Mouse (Mus musculus): ENCODE measurements around the gene Gfm2. TPM values are rescaled to one million over a fixed set of nuclear protein-coding genes. Genes with fewer than 3 reads are reported as not detected.
A peak's percentile ranks its signal among the peaks of the same experiment; 100 is the strongest.
"Not testable (repeated sequence)": the region's sequence is repeated elsewhere in the genome, so short reads cannot be mapped to it uniquely, and the experiment has no call there.

Gfm2 gene
- polyA plus RNA-seq, 1 experiment from 2014 or later, result 16.8 TPM

DNA sequence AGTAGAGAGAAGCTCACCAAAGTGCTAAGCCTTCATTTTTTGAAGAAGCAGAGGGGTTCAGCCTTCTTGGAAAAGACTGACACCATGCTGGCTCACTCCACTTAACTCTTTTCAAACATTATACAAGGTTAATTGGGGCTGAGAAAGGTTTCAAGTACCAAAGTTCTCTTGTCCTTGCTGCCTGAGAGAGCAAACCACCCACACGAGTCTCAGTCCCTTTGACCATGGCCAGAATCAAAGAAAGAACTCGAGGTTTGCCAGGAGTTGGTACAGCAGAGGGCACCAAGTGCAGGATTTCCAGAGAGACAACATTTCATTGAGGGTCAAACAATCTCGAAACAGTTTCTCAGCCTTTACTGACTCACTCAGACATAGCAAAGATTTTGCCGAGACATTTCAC, 28.7 kb upstream of the Gfm2 start:
- no peaks in the 10 kb centered on the region for H3K27me3 ChIP-seq (replicated peaks; ENCODE audit: control insufficient read depth, insufficient read depth, low read length)
- H3K27ac ChIP-seq (ENCODE audit: low read depth, low read length), result no peak overlapping the region
- no peaks in the 10 kb centered on the region for H3K9me3 ChIP-seq (ENCODE audit: control insufficient read depth)
- no peak overlapping the region for H3K9ac ChIP-seq (ENCODE audit: low read depth, low read length)
- no peak for ATAC-seq
- no peaks in the 10 kb centered on the region for H3K4me1 ChIP-seq (replicated peaks; ENCODE audit: control insufficient read depth, insufficient read depth, low read length)
- H3K4me3 ChIP-seq (ENCODE audit: low read depth, low read length), result no peak overlapping the region
- 86% methylated on average over 4 of the region's 4 CpGs for WGBS
- H3K36me3 ChIP-seq (ENCODE audit: control insufficient read depth, insufficient read depth), result no peaks in the 10 kb centered on the region
- no peak for TF ChIP-seq CTCF (IDR thresholded peaks at IDR 0.05; ENCODE audit: low read depth)
- H3K4me2 ChIP-seq (replicated peaks; ENCODE audit: low read depth), result no peak overlapping the region

DNA sequence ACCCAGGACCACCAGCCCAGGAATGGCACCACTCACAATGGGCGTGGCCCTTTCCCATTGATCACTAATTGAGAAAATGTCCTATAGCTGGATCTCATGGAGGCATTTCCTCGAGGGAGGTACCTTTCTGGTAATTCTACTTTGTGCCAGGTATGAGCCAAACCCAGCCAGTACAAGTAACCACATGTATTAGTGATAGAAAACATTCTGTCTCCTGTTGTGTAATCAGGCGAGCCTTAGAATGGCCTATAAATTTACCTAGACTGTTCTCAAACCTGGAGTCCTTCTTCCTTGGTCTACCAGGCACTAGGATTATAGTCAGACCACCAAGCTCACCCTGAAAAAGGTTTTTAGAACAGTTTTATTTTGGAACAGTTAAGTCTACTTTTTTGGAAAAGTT, 16.4 kb upstream of the Gfm2 start:
- H3K4me3 ChIP-seq (ENCODE audit: low read depth, low read length), result no peak overlapping the region
- H3K9me3 ChIP-seq (ENCODE audit: control insufficient read depth), result no peaks in the 10 kb centered on the region
- ATAC-seq, result no peak
- H3K27me3 ChIP-seq (replicated peaks; ENCODE audit: control insufficient read depth, insufficient read depth, low read length), result no peaks in the 10 kb centered on the region
- no peaks in the 10 kb centered on the region for H3K4me1 ChIP-seq (replicated peaks; ENCODE audit: control insufficient read depth, insufficient read depth, low read length)
- no peak overlapping the region for H3K4me2 ChIP-seq (replicated peaks; ENCODE audit: low read depth)
- 74% methylated on average over 3 of the region's 3 CpGs for WGBS
- no peaks in the 10 kb centered on the region for H3K36me3 ChIP-seq (ENCODE audit: control insufficient read depth, insufficient read depth)
- no peak for TF ChIP-seq CTCF (IDR thresholded peaks at IDR 0.05; ENCODE audit: low read depth)
- no peak overlapping the region for H3K9ac ChIP-seq (ENCODE audit: low read depth, low read length)
- H3K27ac ChIP-seq (ENCODE audit: low read depth, low read length), result no peak overlapping the region

DNA sequence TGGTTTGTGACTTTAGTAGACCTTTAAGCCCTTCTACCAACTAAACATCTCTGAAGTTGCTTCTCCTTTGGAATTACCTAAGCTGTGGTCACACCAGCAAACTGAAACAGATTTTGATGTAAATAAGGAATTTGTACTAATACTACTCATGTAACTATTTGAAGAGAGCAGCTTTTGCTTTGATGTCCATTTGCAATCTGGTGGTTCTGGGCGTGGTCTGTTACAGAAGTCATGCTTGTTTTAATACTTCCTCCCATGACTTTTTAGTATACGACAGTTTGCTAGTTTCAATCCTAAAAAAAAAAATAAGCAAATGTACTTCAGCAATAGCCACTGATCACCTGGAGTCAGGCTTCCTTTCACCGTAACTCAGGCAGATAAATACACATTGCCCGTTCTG, 8.1 kb upstream of the Gfm2 start:
- not testable (repeated sequence) for H3K4me3 ChIP-seq (ENCODE audit: low read depth, low read length); H3K27ac ChIP-seq (ENCODE audit: low read depth, low read length); H3K27me3 ChIP-seq (replicated peaks; ENCODE audit: control insufficient read depth, insufficient read depth, low read length); ATAC-seq; H3K4me2 ChIP-seq (replicated peaks; ENCODE audit: low read depth); H3K9ac ChIP-seq (ENCODE audit: low read depth, low read length); H3K9me3 ChIP-seq (ENCODE audit: control insufficient read depth); H3K4me1 ChIP-seq (replicated peaks; ENCODE audit: control insufficient read depth, insufficient read depth, low read length)
- peaks cover 16% of the 10 kb centered on the region for H3K36me3 ChIP-seq (ENCODE audit: control insufficient read depth, insufficient read depth)
- 82% methylated on average over 2 of the region's 4 CpGs for whole genome bisulfite sequencing

DNA sequence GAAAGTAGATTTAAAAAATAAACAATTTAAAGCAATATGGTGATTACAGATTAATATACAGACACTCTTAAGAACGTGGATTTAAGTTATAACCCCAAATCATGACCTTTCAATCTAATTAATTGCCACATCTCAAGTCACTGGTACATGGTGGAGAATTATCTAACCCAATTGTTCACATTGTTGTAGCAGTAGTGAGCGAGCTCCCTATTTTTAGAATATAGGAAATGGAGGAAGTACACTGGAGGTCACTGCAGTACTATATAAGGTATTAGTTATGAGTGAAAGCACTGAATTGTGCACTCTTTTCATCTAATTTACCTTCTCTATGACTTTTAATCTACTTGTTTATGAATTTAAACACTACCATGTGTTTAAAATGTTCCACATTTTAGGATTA, 7.3 kb upstream of the Gfm2 start:
- H3K27ac ChIP-seq (ENCODE audit: low read depth, low read length); H3K4me1 ChIP-seq (replicated peaks; ENCODE audit: control insufficient read depth, insufficient read depth, low read length); H3K27me3 ChIP-seq (replicated peaks; ENCODE audit: control insufficient read depth, insufficient read depth, low read length); H3K9ac ChIP-seq (ENCODE audit: low read depth, low read length); H3K4me2 ChIP-seq (replicated peaks; ENCODE audit: low read depth); ATAC-seq; H3K9me3 ChIP-seq (ENCODE audit: control insufficient read depth); H3K4me3 ChIP-seq (ENCODE audit: low read depth, low read length): not testable (repeated sequence)
- peaks cover 23% of the 10 kb centered on the region for H3K36me3 ChIP-seq (ENCODE audit: control insufficient read depth, insufficient read depth)
- WGBS, result no CpG with 5 or more reads among the region's 2 CpGs

DNA sequence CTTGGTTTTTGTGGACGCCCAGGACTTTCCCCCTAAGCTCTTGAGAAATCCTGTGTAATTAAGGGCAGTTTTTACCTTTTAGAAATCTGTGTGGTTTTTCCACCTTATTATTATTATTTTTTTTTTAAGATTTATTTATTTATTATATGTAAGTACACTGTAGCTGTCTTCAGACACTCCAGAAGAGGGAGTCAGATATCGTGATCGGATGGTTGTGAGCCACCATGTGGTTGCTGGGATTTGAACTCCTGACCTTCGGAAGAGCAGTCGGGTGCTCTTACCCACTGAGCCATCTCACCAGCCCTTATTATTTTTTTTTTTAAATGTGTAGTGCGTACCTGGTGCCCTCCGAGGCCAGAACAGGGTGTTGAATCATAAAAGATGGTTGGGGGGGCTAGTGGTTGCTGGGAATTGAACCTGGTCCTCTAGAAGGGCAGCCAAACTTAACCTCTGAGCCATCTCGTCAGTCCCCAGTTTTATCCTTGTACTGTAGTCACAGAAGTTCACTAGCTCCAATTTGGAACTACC, 731 bp downstream of the Gfm2 start:
- Histone ChIP-seq H3K9ac (ENCODE audit: low read depth, low read length) (peak overlapping the region; percentile 87), H3K27ac (ENCODE audit: low read depth, low read length) (peak overlapping the region; percentile 90; the same call in 1 of the 2 replicates), H3K4me2 (replicated peaks; ENCODE audit: low read depth) (peak overlapping the region; percentile 63), H3K36me3 (ENCODE audit: control insufficient read depth, insufficient read depth) (peaks cover 22% of the 10 kb centered on the region; the same call in 1 of the 2 replicates), H3K4me3 (ENCODE audit: low read depth, low read length) (peak overlapping the region; percentile 90)
- 24% methylated on average over 8 of the region's 8 CpGs for WGBS
- H3K27me3 ChIP-seq (replicated peaks; ENCODE audit: control insufficient read depth, insufficient read depth, low read length); ATAC-seq; H3K9me3 ChIP-seq (ENCODE audit: control insufficient read depth); H3K4me1 ChIP-seq (replicated peaks; ENCODE audit: control insufficient read depth, insufficient read depth, low read length): not testable (repeated sequence)

DNA sequence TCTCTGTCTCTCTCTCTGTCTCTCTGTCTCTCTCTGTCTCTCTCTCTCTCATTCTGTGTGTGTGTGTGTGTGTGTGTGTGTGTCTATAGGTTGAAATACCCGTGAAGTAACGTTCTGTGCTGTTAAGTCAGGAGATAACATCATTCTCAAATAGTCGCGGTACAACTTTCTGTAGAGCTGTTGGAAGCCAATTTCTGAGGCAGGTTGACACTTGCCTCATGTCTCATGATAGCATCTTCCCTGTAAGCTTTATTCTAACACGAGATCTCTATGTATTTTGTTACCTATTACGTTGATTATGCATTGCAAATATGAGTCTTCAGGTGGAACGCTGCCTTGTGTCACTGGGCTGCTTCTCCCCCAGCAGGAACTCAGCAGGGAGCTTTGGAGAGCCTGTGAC, 4.6 kb downstream of the Gfm2 start:
- no peak for ATAC-seq
- H3K36me3 ChIP-seq (ENCODE audit: control insufficient read depth, insufficient read depth), result peaks cover 23% of the 10 kb centered on the region
- 87% methylated on average over 7 of the region's 7 CpGs for WGBS
- H3K9ac ChIP-seq (ENCODE audit: low read depth, low read length), result no peak overlapping the region
- H3K4me2 ChIP-seq (replicated peaks; ENCODE audit: low read depth), result no peak overlapping the region
- no peaks in the 10 kb centered on the region for H3K4me1 ChIP-seq (replicated peaks; ENCODE audit: control insufficient read depth, insufficient read depth, low read length)
- H3K9me3 ChIP-seq (ENCODE audit: control insufficient read depth), result no peaks in the 10 kb centered on the region
- no peak overlapping the region for H3K4me3 ChIP-seq (ENCODE audit: low read depth, low read length)
- H3K27me3 ChIP-seq (replicated peaks; ENCODE audit: control insufficient read depth, insufficient read depth, low read length), result no peaks in the 10 kb centered on the region
- no peak for TF ChIP-seq CTCF (IDR thresholded peaks at IDR 0.05; ENCODE audit: low read depth)
- no peak overlapping the region for H3K27ac ChIP-seq (ENCODE audit: low read depth, low read length)

DNA sequence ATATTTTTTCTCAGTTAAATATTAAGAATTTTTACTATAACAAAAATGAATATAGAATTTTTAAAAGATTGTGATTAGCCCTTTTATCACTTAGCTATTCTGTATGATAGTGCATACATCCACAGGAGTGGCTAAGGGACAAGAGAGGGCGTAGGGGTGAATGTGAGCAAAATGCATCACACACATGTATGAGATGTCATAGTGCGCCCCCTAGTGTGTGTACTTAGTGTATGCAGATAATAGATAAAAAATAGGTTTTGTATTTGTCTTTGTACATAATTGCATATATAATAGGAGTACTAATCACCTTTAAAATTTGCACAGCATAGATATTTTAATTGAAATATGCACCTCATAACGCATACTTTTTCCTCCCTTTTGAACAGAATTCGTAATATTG, 8.1 kb downstream of the Gfm2 start:
- H3K9ac ChIP-seq (ENCODE audit: low read depth, low read length), result no peak overlapping the region
- H3K36me3 ChIP-seq (ENCODE audit: control insufficient read depth, insufficient read depth), result peaks cover 50% of the 10 kb centered on the region
- no peak for ATAC-seq
- no peak overlapping the region for H3K4me3 ChIP-seq (ENCODE audit: low read depth, low read length)
- TF ChIP-seq CTCF (IDR thresholded peaks at IDR 0.05; ENCODE audit: low read depth), result peak; percentile 77
- no peaks in the 10 kb centered on the region for H3K27me3 ChIP-seq (replicated peaks; ENCODE audit: control insufficient read depth, insufficient read depth, low read length)
- 57% methylated on average over 4 of the region's 4 CpGs for WGBS
- H3K4me2 ChIP-seq (replicated peaks; ENCODE audit: low read depth), result no peak overlapping the region
- H3K9me3 ChIP-seq (ENCODE audit: control insufficient read depth), result no peaks in the 10 kb centered on the region
- no peak overlapping the region for H3K27ac ChIP-seq (ENCODE audit: low read depth, low read length)
- no peaks in the 10 kb centered on the region for H3K4me1 ChIP-seq (replicated peaks; ENCODE audit: control insufficient read depth, insufficient read depth, low read length)

Data from intestine, postnatal 0 days (tissue).